Mouse (Mus musculus): ENCODE data around the gene Olfr115. TPM values are rescaled to one million over a fixed set of nuclear protein-coding genes. Genes with fewer than 3 reads are reported as not detected.

The Olfr115 gene
- not detected in 2 replicates for polyA plus RNA-seq (2014; fragmentation: Nextera tagmentation; extraction: Ambion mirVana)

GRCm38 (mm10) chr17:37627009-37627408 is at the start of gene Olfr115, which contains the start of gene Olfr116:
TSS of gene Olfr115 (minus strand) at chr17:37627109.
TSS of gene Olfr116 (minus strand) at chr17:37627199.
- Histone ChIP-seq H3K4me3 (ENCODE audit: low read depth, low read length) (no peak within 1 kb of the TSS), H3K27ac (ENCODE audit: low read depth, low read length) (no peak within 1 kb of the TSS), H3K9me3 (ENCODE audit: control insufficient read depth, low read length) (no peaks in the 10 kb centered on the region), H3K36me3 (ENCODE audit: control insufficient read depth, insufficient read depth, low read length) (no peaks in the 10 kb centered on the region), H3K4me2 (ENCODE audit: low read depth, low read length) (no peak within 1 kb of the TSS), H3K4me1 (ENCODE audit: control insufficient read depth, insufficient read depth, low read length) (no peaks in the 10 kb centered on the region), H3K27me3 (ENCODE audit: control insufficient read depth, insufficient read depth, low read length) (no peaks in the 10 kb centered on the region), H3K9ac (replicated peaks; ENCODE audit: low read depth, low read length) (no peak within 1 kb of the TSS)
- WGBS = 86% methylated on average over 2 of the region's 2 CpGs
- no peak for ATAC-seq (ENCODE audit: low read depth)

- Histone ChIP-seq H3K9me3 (ENCODE audit: control insufficient read depth, low read length) (no peaks in the 10 kb centered on the region; the same call in 1 of the 2 replicates), H3K27me3 (ENCODE audit: control insufficient read depth, insufficient read depth, low read length) (no peaks in the 10 kb centered on the region), H3K36me3 (ENCODE audit: control insufficient read depth, insufficient read depth, low read length) (no peaks in the 10 kb centered on the region), H3K4me3 (ENCODE audit: low read depth, low read length) (no peak within 1 kb of the TSS), H3K4me2 (ENCODE audit: low read depth, low read length) (no peak within 1 kb of the TSS), H3K9ac (replicated peaks; ENCODE audit: low read depth, low read length) (no peak within 1 kb of the TSS), H3K27ac (ENCODE audit: low read depth, low read length) (no peak within 1 kb of the TSS), H3K4me1 (ENCODE audit: control insufficient read depth, insufficient read depth, low read length) (no peaks in the 10 kb centered on the region)
- WGBS = 72% methylated on average over 2 of the region's 2 CpGs
- no peak for ATAC-seq (ENCODE audit: low read depth)
Observed at GRCm38 (mm10) chr17:37666688-37667087, 39.8 kb upstream of the Olfr115 start, which contains the start of gene Olfr118. TSS of gene Olfr118 (plus strand) at chr17:37666988.

- 76% methylated on average over 1 of the region's 1 CpGs for WGBS
- Histone ChIP-seq H3K4me1 (ENCODE audit: control insufficient read depth, insufficient read depth, low read length) (no peaks in the 10 kb centered on the region), H3K36me3 (ENCODE audit: control insufficient read depth, insufficient read depth, low read length) (no peaks in the 10 kb centered on the region), H3K9me3 (ENCODE audit: control insufficient read depth, low read length) (no peaks in the 10 kb centered on the region; the same call in 1 of the 2 replicates), H3K9ac (replicated peaks; ENCODE audit: low read depth, low read length) (no peak within 1 kb of the TSS), H3K27me3 (ENCODE audit: control insufficient read depth, insufficient read depth, low read length) (no peaks in the 10 kb centered on the region), H3K27ac (ENCODE audit: low read depth, low read length) (no peak within 1 kb of the TSS), H3K4me2 (ENCODE audit: low read depth, low read length) (no peak within 1 kb of the TSS), H3K4me3 (ENCODE audit: low read depth, low read length) (no peak within 1 kb of the TSS)
- ATAC-seq (ENCODE audit: low read depth) = no peak
Observed at GRCm38 (mm10) chr17:37663682-37664081, 36.8 kb upstream of the Olfr115 start, which contains the start of gene Olfr117. TSS of gene Olfr117 (minus strand) at chr17:37663782.

- H3K27me3 ChIP-seq (ENCODE audit: control insufficient read depth, insufficient read depth, low read length) = no peaks in the 10 kb centered on the region
- no peaks in the 10 kb centered on the region for H3K9me3 ChIP-seq (ENCODE audit: control insufficient read depth, low read length)
- H3K4me3 ChIP-seq (ENCODE audit: low read depth, low read length) = no peak within 1 kb of the TSS
- H3K9ac ChIP-seq (replicated peaks; ENCODE audit: low read depth, low read length) = no peak within 1 kb of the TSS
- ATAC-seq (ENCODE audit: low read depth) = no peak
- no peaks in the 10 kb centered on the region for H3K36me3 ChIP-seq (ENCODE audit: control insufficient read depth, insufficient read depth, low read length)
- no peak within 1 kb of the TSS for H3K4me2 ChIP-seq (ENCODE audit: low read depth, low read length)
- no peak within 1 kb of the TSS for H3K27ac ChIP-seq (ENCODE audit: low read depth, low read length)
- no peaks in the 10 kb centered on the region for H3K4me1 ChIP-seq (ENCODE audit: control insufficient read depth, insufficient read depth, low read length)
Observed at GRCm38 (mm10) chr17:37592643-37593042, 34.3 kb downstream of the Olfr115 start, which contains the start of gene Olfr114. TSS of gene Olfr114 (minus strand) at chr17:37592743.

- Histone ChIP-seq H3K4me1 (ENCODE audit: control insufficient read depth, insufficient read depth, low read length) (no peaks in the 10 kb centered on the region), H3K36me3 (ENCODE audit: control insufficient read depth, insufficient read depth, low read length) (no peaks in the 10 kb centered on the region), H3K4me2 (ENCODE audit: low read depth, low read length) (no peak within 1 kb of the TSS), H3K27ac (ENCODE audit: low read depth, low read length) (no peak within 1 kb of the TSS), H3K9me3 (ENCODE audit: control insufficient read depth, low read length) (no peaks in the 10 kb centered on the region), H3K4me3 (ENCODE audit: low read depth, low read length) (no peak within 1 kb of the TSS), H3K9ac (replicated peaks; ENCODE audit: low read depth, low read length) (no peak within 1 kb of the TSS), H3K27me3 (ENCODE audit: control insufficient read depth, insufficient read depth, low read length) (no peaks in the 10 kb centered on the region)
- no peak for ATAC-seq (ENCODE audit: low read depth)
Observed at GRCm38 (mm10) chr17:37577563-37577962, 49.3 kb downstream of the Olfr115 start, which contains the start of gene Olfr113. TSS of gene Olfr113 (minus strand) at chr17:37577663.

- H3K9me3 ChIP-seq (ENCODE audit: control insufficient read depth, low read length) = no peaks in the 10 kb centered on the region
- no peak within 1 kb of the TSS for H3K4me2 ChIP-seq (ENCODE audit: low read depth, low read length)
- H3K4me1 ChIP-seq (ENCODE audit: control insufficient read depth, insufficient read depth, low read length) = no peaks in the 10 kb centered on the region
- no peak within 1 kb of the TSS for H3K9ac ChIP-seq (replicated peaks; ENCODE audit: low read depth, low read length)
- H3K4me3 ChIP-seq (ENCODE audit: low read depth, low read length) = no peak within 1 kb of the TSS
- no peak within 1 kb of the TSS for H3K27ac ChIP-seq (ENCODE audit: low read depth, low read length)
- no peaks in the 10 kb centered on the region for H3K27me3 ChIP-seq (ENCODE audit: control insufficient read depth, insufficient read depth, low read length)
- H3K36me3 ChIP-seq (ENCODE audit: control insufficient read depth, insufficient read depth, low read length) = no peaks in the 10 kb centered on the region
- ATAC-seq (ENCODE audit: low read depth) = no peak
Observed at GRCm38 (mm10) chr17:37569351-37569750, 57.6 kb downstream of the Olfr115 start, which contains the start of gene Olfr112. TSS of gene Olfr112 (minus strand) at chr17:37569451.

Other genes starting within 250 kb of the Olfr115 start
- gene Olfr105-ps, start 248.1 kb downstream of the Olfr115 start, polyA plus RNA-seq (2014; fragmentation: Nextera tagmentation; extraction: Ambion mirVana) = not detected in 2 replicates
- gene Olfr106-ps, start 236.7 kb downstream of the Olfr115 start, polyA plus RNA-seq (2014; fragmentation: Nextera tagmentation; extraction: Ambion mirVana) = not detected in 2 replicates
- gene Olfr107, start 227.9 kb downstream of the Olfr115 start, polyA plus RNA-seq (2014; fragmentation: Nextera tagmentation; extraction: Ambion mirVana) = not detected in 2 replicates
- gene Olfr108, start 181.6 kb downstream of the Olfr115 start, polyA plus RNA-seq (2014; fragmentation: Nextera tagmentation; extraction: Ambion mirVana) = not detected in 2 replicates
- gene Olfr109, start 168.2 kb downstream of the Olfr115 start, polyA plus RNA-seq (2014; fragmentation: Nextera tagmentation; extraction: Ambion mirVana) = not detected in 2 replicates
- gene H2-M2, start 143.6 kb downstream of the Olfr115 start, polyA plus RNA-seq (2014; fragmentation: Nextera tagmentation; extraction: Ambion mirVana) = not detected in 2 replicates
- not detected in 2 replicates for gene Olfr110, start 134.6 kb downstream of the Olfr115 start, polyA plus RNA-seq (2014; fragmentation: Nextera tagmentation; extraction: Ambion mirVana)
- gene Olfr111, start 119.1 kb downstream of the Olfr115 start, polyA plus RNA-seq (2014; fragmentation: Nextera tagmentation; extraction: Ambion mirVana) = not detected in 2 replicates
- not detected in 2 replicates for gene Olfr112, start 57.7 kb downstream of the Olfr115 start, polyA plus RNA-seq (2014; fragmentation: Nextera tagmentation; extraction: Ambion mirVana)
- gene Olfr113, start 49.4 kb downstream of the Olfr115 start, polyA plus RNA-seq (2014; fragmentation: Nextera tagmentation; extraction: Ambion mirVana) = not detected in 2 replicates
- not detected in 2 replicates for gene Olfr114, start 34.4 kb downstream of the Olfr115 start, polyA plus RNA-seq (2014; fragmentation: Nextera tagmentation; extraction: Ambion mirVana)
- gene Olfr116, start 90 bp upstream of the Olfr115 start, polyA plus RNA-seq (2014; fragmentation: Nextera tagmentation; extraction: Ambion mirVana) = not detected in 2 replicates
- not detected in 2 replicates for gene Olfr117, start 36.7 kb upstream of the Olfr115 start, polyA plus RNA-seq (2014; fragmentation: Nextera tagmentation; extraction: Ambion mirVana)
- not detected in 2 replicates for gene Olfr118, start 39.9 kb upstream of the Olfr115 start, polyA plus RNA-seq (2014; fragmentation: Nextera tagmentation; extraction: Ambion mirVana)
- gene Olfr119, start 69.5 kb upstream of the Olfr115 start, polyA plus RNA-seq (2014; fragmentation: Nextera tagmentation; extraction: Ambion mirVana) = not detected in 2 replicates
- gene Olfr120, start 94.7 kb upstream of the Olfr115 start, polyA plus RNA-seq (2014; fragmentation: Nextera tagmentation; extraction: Ambion mirVana) = not detected in 2 replicates
- not detected in 2 replicates for gene Olfr121, start 121.7 kb upstream of the Olfr115 start, polyA plus RNA-seq (2014; fragmentation: Nextera tagmentation; extraction: Ambion mirVana)
- gene Olfr122, start 141.5 kb upstream of the Olfr115 start, polyA plus RNA-seq (2014; fragmentation: Nextera tagmentation; extraction: Ambion mirVana) = not detected in 2 replicates
- not detected in 2 replicates for gene Olfr123, start 166.4 kb upstream of the Olfr115 start, polyA plus RNA-seq (2014; fragmentation: Nextera tagmentation; extraction: Ambion mirVana)
- gene Olfr124, start 172.8 kb upstream of the Olfr115 start, polyA plus RNA-seq (2014; fragmentation: Nextera tagmentation; extraction: Ambion mirVana) = not detected in 2 replicates
- gene Olfr125, start 205.8 kb upstream of the Olfr115 start, polyA plus RNA-seq (2014; fragmentation: Nextera tagmentation; extraction: Ambion mirVana) = not detected in 2 replicates
- not detected in 2 replicates for gene Olfr126, start 220.4 kb upstream of the Olfr115 start, polyA plus RNA-seq (2014; fragmentation: Nextera tagmentation; extraction: Ambion mirVana)